Mouse (Mus musculus) right cerebral cortex, adult 18-20 months (tissue): ENCODE results near the gene Dpy30.

Experiments
- DNase-seq: peaks from one replicate; pipeline ENCODE4 v3.0.0; 2022; ENCODE audit warnings: mixed read lengths

Gene Dpy30

GRCm38 (mm10) chr17:74262415-74262814 is 61.3 kb downstream of the Dpy30 start:
- DNase-seq: no peak
